Mouse (Mus musculus) heart, adult 8-10 months (tissue): ENCODE results near the gene Cldn34c2. TPM values are rescaled to one million over a fixed set of nuclear protein-coding genes. Genes with fewer than 3 reads are reported as not detected.
A peak's percentile ranks its signal among the peaks of the same experiment; 100 is the strongest.
"Not testable (repeated sequence)": the region's sequence is repeated elsewhere in the genome, so short reads cannot be mapped to it uniquely, and the experiment has no call there.

Experiments used
- DNase-seq: peaks from one replicate; pipeline ENCODE4 v3.0.0; 2022; ENCODE audit warnings: low spot score
- total RNA-seq, 4 experiments: library from RNA; stranded (reverse); gene quantifications; 2 replicates each; pipeline ENCODE4 v1.2.4; 2022

The Cldn34c2 gene
- under 1 TPM in 2 of 4 experiments, not detected in 2; 0.56 to 0.65 TPM for total RNA-seq

DNA sequence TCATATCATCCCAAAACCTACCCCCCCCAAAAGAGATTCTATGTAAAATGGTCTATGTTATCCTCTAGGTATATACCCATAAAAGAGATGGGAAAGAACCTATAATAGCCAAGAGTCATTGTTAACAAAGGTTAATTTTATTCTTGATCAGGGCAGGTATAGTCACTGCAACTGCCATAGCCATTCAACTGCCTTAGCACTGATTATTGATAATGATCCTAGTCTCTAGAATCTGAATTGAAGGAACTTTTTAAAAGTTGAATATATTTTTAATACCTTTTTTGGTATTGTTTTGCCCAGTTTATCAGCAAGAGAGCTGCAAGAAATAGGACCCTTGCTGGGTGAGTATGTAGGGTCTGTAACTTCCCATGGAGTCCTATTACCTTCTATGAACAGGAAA lies at the start of gene Cldn34c2:
Gene Cldn34c2 (plus strand): TSS at position 301 of the 400 bp plus-strand sequence.
- DNase-seq: not testable (repeated sequence)

DNA sequence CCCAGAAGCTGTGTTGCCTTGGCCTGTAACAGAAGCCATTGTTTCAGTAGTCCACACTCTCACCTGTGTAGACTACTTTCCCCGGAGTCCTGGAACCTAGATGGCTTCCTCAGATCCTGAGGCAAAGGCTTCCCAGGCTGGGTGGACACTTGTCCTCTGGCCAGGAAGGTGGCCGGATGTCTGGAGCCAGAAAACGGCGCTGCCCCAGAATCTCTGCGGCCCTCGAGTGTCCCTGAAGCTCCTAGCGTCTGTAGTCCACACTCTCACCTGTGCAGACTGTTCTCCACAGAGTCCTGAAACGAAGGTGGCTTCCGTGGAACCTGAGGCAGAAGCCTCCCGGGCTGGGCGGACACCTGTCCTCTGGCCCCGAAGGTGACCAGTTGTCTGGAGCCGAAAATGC lies 30.1 kb upstream of the Cldn34c2 start:
- DNase-seq: not testable (repeated sequence)

- peak; percentile 0 for DNase-seq
Observed at GRCm38 (mm10) chrX:123612158-123612828, 30.8 kb downstream of the Cldn34c2 start.

Other genes with a start within 250 kb of the Cldn34c2 start
- gene Gm17467, start 123.1 kb downstream of the Cldn34c2 start, total RNA-seq: not detected
- not detected for gene Cldn34c3, start 212.0 kb downstream of the Cldn34c2 start, total RNA-seq